Mouse (Mus musculus) kidney, embryonic 14.5 days (tissue): ENCODE measurements around the gene Fuca1. TPM values are rescaled to one million over a fixed set of nuclear protein-coding genes. Genes with fewer than 3 reads are reported as not detected.

ENCODE experiments used
- ATAC-seq: fragments of 200-750 bp; cut with Nextera tagmentation; 2 replicates; pipeline ENCODE4 v1.8.0; 2017; ENCODE audit warnings: moderate number of reproducible peaks, mild to moderate bottlenecking, moderate TSS enrichment, moderate library complexity; ENCODE audit not compliant: low FRiP score, low TSS enrichment
- H3K27ac ChIP-seq: fragments of 300-500 bp; sonication (generic); 2 replicates; pipeline ENCODE4 v1.5.1; 2014; ENCODE audit warnings: low read depth, mild to moderate bottlenecking, low read length, moderate library complexity, mixed read lengths
- H3K27me3 ChIP-seq: fragments of 300-500 bp; sonication (generic); 2 replicates; pipeline ENCODE4 v1.6.1; 2014; ENCODE audit warnings: mild to moderate bottlenecking, low read length; ENCODE audit not compliant: control insufficient read depth, insufficient read depth
- H3K36me3 ChIP-seq: fragments of 300-500 bp; sonication (generic); 2 replicates; pipeline ENCODE4 v1.6.1; 2014; ENCODE audit warnings: low read length, mixed read lengths; ENCODE audit not compliant: control insufficient read depth, insufficient read depth
- H3K4me1 ChIP-seq: fragments of 300-500 bp; sonication (generic); 2 replicates; pipeline ENCODE4 v1.6.1; 2014; ENCODE audit warnings: low read length, mixed read lengths; ENCODE audit not compliant: control insufficient read depth, insufficient read depth
- H3K4me2 ChIP-seq: fragments of 300-500 bp; sonication (generic); replicated peaks from 2 replicates; pipeline ENCODE4 v1.6.1; 2014; ENCODE audit warnings: low read depth, mild to moderate bottlenecking, low read length
- H3K4me3 ChIP-seq: fragments of 300-500 bp; sonication (generic); 2 replicates; pipeline ENCODE4 v1.5.1; 2014; ENCODE audit warnings: mild to moderate bottlenecking, low read length
- H3K9ac ChIP-seq: fragments of 300-500 bp; sonication (generic); 2 replicates; pipeline ENCODE4 v1.6.1; 2014; ENCODE audit warnings: low read depth, mild to moderate bottlenecking, low read length, moderate library complexity
- H3K9me3 ChIP-seq: fragments of 300-500 bp; sonication (generic); 2 replicates; pipeline ENCODE4 v1.6.1; 2016; ENCODE audit warnings: low read length; ENCODE audit not compliant: control insufficient read depth
- WGBS: fragments of 180-500 bp; shearing (Covaris S2); extraction: QIAGEN DNeasy Blood & Tissue Kit; methylation state at CpG from one replicate; pipeline ENCODE4 v1.1.7; 2014; 5-methylcytosine and 5-hydroxymethylcytosine counted together
- polyA plus RNA-seq: library from polyadenylated mRNA; unstranded; fragments of >200 nt; fragmentation: Nextera tagmentation; extraction: Ambion mirVana; gene quantifications from 2 replicates; pipeline ENCODE4 v1.2.1, GENCODE M21; 2014

Fuca1 gene
- polyA plus RNA-seq, 1 experiment from 2014 or later, result 69.2 TPM

DNA sequence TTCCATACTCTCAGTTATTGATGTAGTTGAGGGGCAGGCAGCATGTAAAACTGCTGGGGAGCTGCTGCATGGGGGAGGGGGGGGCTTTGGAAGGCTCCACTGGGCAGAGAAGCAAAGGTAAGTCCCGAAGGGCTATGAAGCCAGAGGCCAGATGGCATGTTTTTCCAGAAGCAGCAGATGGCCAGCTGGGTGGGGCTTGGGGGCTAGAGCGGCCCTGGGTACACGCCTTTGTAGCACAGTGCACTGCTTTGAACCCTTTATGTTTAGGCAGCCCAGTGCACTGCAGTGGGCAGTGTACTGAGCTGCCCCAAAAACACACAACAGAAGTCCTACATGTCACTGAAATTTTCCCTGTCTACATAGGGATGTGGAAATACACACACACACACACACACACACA lies 7.7 kb upstream of the Fuca1 start:
- H3K9ac ChIP-seq, result no peak overlapping the region
- no peaks in the 10 kb centered on the region for H3K27me3 ChIP-seq
- H3K4me3 ChIP-seq, result no peak overlapping the region
- no peak overlapping the region for H3K27ac ChIP-seq
- H3K4me2 ChIP-seq, result no peak overlapping the region
- no peak for ATAC-seq
- H3K36me3 ChIP-seq, result no peaks in the 10 kb centered on the region
- 17% methylated on average over 3 of the region's 3 CpGs for WGBS
- H3K4me1 ChIP-seq, result no peaks in the 10 kb centered on the region
- no peaks in the 10 kb centered on the region for H3K9me3 ChIP-seq

DNA sequence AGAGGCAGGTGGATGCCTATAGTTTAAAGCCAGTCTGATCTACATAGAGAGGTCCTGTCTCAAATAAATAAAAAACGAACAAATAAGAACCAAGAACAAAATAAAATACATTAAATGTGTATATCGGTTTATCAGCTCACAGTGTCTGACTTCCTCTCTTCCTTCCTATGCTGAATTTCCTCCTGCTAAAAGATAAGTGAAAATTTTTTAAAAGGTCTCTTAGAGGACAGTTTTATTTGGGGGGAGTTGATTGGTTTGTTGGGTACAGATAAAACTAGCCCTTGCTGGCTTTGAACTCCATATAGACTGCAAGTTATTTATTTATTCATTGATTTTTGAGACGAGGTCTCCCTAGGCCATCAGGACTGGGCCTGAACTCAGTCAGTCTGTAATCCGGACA lies 7.1 kb upstream of the Fuca1 start:
- no peak for ATAC-seq
- Histone ChIP-seq H3K4me2 (no peak overlapping the region), H3K27me3 (no peaks in the 10 kb centered on the region), H3K27ac (no peak overlapping the region), H3K9ac (no peak overlapping the region), H3K9me3 (no peaks in the 10 kb centered on the region), H3K36me3 (no peaks in the 10 kb centered on the region), H3K4me3 (no peak overlapping the region), H3K4me1 (no peaks in the 10 kb centered on the region)
- WGBS, result 81% methylated on average over 4 of the region's 4 CpGs

DNA sequence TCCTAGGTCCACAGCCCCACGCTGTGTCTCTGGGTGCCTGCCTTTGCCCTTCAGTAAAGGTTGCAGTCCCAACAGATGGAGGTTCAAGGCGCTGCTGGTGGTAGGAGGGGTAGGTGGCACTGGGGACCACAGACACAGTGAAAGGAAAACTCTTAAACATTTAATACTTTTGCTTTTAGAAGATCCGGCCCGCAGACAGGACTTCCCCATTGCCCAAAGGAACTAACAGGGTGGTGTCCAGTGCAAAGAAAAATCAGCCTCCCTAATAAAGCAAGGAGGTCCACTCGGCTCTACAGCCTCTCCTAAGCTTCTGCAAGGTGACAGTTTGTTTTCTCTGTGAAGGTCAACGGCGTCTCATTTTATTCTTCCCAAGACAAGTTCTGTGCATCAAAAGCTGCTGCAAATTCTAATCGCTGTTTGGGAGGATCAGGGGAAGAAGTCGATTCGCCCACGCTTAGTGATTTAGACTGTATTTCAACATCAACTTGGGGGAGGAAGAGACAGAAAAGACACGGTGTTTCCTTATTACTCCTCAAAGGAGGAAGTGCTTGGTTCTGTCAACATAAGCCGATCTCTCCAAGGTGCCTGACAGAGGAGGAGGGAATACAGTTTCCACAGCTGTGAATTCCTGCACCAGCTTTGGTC lies 1.8 kb upstream of the Fuca1 start:
- no peak overlapping the region for H3K4me3 ChIP-seq
- no peak for ATAC-seq
- H3K27me3 ChIP-seq, result no peaks in the 10 kb centered on the region
- no peaks in the 10 kb centered on the region; the same call in 1 of the 2 replicates for H3K36me3 ChIP-seq
- H3K27ac ChIP-seq, result no peak overlapping the region
- no peak overlapping the region for H3K4me2 ChIP-seq
- 74% methylated on average over 13 of the region's 13 CpGs for WGBS
- H3K9ac ChIP-seq, result no peak overlapping the region
- H3K9me3 ChIP-seq, result no peaks in the 10 kb centered on the region
- H3K4me1 ChIP-seq, result peaks cover 8% of the 10 kb centered on the region

DNA sequence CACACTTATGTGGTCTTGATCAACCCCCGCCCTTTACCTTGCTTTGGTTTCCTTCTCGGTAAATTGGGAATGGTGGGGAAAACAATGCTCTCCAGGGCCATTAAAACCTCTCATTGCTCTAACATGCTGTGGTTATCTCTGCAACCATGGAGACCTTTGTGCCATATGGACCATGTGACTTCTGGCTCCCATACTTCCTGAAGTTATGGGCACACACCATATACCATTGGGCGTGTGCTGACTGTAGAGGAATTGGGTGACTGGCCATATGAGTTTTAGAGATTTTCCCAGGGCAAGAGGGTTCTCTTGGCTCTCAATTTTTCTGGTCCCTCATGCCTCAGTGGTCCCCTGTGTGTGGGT lies 1.3 kb upstream of the Fuca1 start:
- peaks cover under 1% of the 10 kb centered on the region; the same call in 1 of the 2 replicates for H3K36me3 ChIP-seq
- no peak for ATAC-seq
- peaks cover 8% of the 10 kb centered on the region for H3K4me1 ChIP-seq
- H3K4me3 ChIP-seq, result no peak overlapping the region
- H3K27me3 ChIP-seq, result no peaks in the 10 kb centered on the region
- no peak overlapping the region for H3K9ac ChIP-seq
- H3K27ac ChIP-seq, result no peak overlapping the region
- H3K4me2 ChIP-seq, result no peak overlapping the region
- WGBS, result 88% methylated on average over 3 of the region's 3 CpGs
- H3K9me3 ChIP-seq, result no peaks in the 10 kb centered on the region

DNA sequence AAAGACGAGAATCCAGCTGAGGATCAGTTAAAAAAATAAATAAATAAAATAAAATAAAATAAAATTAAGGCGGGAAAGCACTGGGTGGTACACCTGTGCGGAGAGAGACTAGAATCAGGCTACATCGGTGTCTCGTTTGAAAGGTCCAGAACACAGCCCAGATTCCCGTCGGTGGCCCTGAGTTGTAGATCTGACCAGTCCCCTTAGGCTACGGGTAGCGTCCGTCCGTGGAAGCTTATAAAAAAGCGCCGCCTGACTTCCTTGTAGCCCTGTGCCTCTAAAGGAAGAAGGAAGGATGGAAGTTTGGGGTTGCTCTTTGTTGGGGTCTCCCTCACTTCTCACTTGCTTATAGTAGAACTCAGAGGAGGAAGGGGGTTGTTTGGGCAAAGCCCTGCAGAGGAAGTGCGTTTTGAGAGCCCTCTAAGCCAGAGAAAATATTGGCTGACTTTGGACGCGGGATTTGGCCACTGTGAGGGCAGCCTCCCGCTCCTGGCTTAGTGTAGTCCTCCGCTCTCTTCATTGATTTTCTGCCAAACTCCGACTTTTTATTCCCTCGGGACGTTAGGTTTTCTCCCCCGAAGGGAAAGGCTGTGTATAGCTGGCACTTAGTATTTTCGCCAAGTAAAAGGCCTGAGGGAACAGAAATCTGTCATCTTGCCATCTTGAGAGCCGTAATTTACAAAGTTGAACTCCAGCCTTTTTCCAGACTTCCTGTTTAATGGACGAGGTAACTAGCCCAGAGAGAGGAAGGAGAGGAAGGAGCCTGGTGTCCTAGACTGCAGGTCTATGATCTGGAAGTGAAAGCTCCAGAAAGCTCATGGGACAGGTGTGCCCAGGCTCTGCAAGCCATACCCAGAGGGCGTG lies 954 bp downstream of the Fuca1 start:
- H3K27ac ChIP-seq, result peak overlapping the region; percentile 69; the same call in 1 of the 2 replicates
- H3K4me1 ChIP-seq, result peaks cover 8% of the 10 kb centered on the region
- H3K4me2 ChIP-seq, result peak overlapping the region; percentile 96
- peaks cover 9% of the 10 kb centered on the region; the same call in 1 of the 2 replicates for H3K36me3 ChIP-seq
- H3K27me3 ChIP-seq, result no peaks in the 10 kb centered on the region
- peak overlapping the region; percentile 82 for H3K9ac ChIP-seq
- ATAC-seq, result peak; percentile 33
- peak overlapping the region; percentile 74 for H3K4me3 ChIP-seq
- H3K9me3 ChIP-seq, result no peaks in the 10 kb centered on the region
- WGBS, result 6% methylated on average over 26 of the region's 26 CpGs

- H3K36me3 ChIP-seq, result peaks cover 9% of the 10 kb centered on the region; the same call in 1 of the 2 replicates
- no peak for ATAC-seq
- H3K27ac ChIP-seq, result no peak overlapping the region
- H3K27me3 ChIP-seq, result no peaks in the 10 kb centered on the region
- H3K4me2 ChIP-seq, result peak overlapping the region; percentile 96
- H3K4me3 ChIP-seq, result peak overlapping the region; percentile 74; the same call in 1 of the 2 replicates
- peaks cover 8% of the 10 kb centered on the region for H3K4me1 ChIP-seq
- 65% methylated on average over 1 of the region's 1 CpGs for WGBS
- no peaks in the 10 kb centered on the region for H3K9me3 ChIP-seq
- 0 out of 2 replicates have a peak overlapping the region, but pooled peaks have one; percentile 82 for H3K9ac ChIP-seq
Measured at GRCm38 (mm10) chr4:135922190-135922589, 1.7 kb downstream of the Fuca1 start.

DNA sequence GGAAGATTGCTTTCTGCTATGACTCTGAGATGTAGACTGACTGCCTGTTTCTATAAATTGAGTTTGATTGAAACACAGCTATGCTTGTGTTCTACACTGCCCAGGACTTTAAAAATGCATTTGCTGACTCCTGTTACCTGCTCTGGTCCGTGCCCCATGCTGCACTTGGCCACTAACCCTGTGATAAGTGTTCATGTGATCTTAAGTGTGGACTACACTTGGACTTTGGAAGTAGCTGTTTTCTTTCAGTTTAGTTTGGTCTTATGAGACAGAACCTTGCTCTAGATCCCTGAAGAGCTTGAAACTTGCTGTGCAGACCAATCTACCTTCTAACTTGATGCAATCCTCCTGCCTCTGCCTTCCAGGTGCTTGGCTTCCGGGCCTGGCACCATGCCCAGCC lies 3.9 kb downstream of the Fuca1 start:
- Histone ChIP-seq H3K4me1 (peaks cover 8% of the 10 kb centered on the region), H3K27me3 (no peaks in the 10 kb centered on the region), H3K9ac (no peak overlapping the region), H3K36me3 (peaks cover 9% of the 10 kb centered on the region; the same call in 1 of the 2 replicates), H3K4me3 (no peak overlapping the region), H3K27ac (no peak overlapping the region), H3K9me3 (no peaks in the 10 kb centered on the region), H3K4me2 (no peak overlapping the region)
- WGBS, result 85% methylated on average over 2 of the region's 2 CpGs
- no peak for ATAC-seq

DNA sequence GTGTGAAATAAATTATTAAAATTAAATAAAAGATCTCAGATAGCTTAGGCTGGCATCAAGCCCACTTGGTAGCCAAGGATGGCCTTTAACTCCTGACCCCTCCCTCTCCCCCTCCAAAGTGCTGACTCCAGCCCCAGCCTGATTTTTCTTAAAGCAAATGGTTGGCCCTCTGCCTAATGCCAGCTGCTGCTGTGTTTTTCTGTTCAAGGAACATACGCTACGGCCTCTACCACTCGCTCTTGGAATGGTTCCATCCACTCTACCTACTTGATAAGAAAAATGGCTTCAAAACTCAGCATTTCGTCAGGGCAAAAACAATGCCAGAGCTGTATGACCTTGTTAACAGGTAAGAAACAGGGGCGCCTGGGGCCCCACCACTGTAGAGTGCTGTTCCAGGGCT lies 4.8 kb downstream of the Fuca1 start:
- Histone ChIP-seq H3K4me3 (no peak overlapping the region), H3K27ac (no peak overlapping the region), H3K4me2 (no peak overlapping the region), H3K36me3 (peaks cover 9% of the 10 kb centered on the region; the same call in 1 of the 2 replicates), H3K9me3 (no peaks in the 10 kb centered on the region), H3K4me1 (peaks cover 8% of the 10 kb centered on the region), H3K9ac (no peak overlapping the region), H3K27me3 (no peaks in the 10 kb centered on the region)
- ATAC-seq, result no peak
- WGBS, result 85% methylated on average over 5 of the region's 5 CpGs
